Mouse (Mus musculus) adrenal gland, postnatal 36 days (tissue): ENCODE data around the gene Hist1h3g. TPM values are rescaled to one million over a fixed set of nuclear protein-coding genes. Genes with fewer than 3 reads are reported as not detected.
"Not testable (repeated sequence)": the region's sequence is repeated elsewhere in the genome, so short reads cannot be mapped to it uniquely, and the experiment has no call there.

Source experiments
- DNase-seq, 2 experiments: peaks; one replicate each; pipeline ENCODE4 v3.0.0; 2021; ENCODE audit warnings: mixed read lengths in 1 of 2
- total RNA-seq, 2 experiments: library from RNA; stranded (reverse); gene quantifications; 2 replicates each; pipeline ENCODE4 v1.2.3; 2021

The Hist1h3g gene
- total RNA-seq, 2 experiments from 2014 or later = 13.9 to 17.7 TPM

DNA sequence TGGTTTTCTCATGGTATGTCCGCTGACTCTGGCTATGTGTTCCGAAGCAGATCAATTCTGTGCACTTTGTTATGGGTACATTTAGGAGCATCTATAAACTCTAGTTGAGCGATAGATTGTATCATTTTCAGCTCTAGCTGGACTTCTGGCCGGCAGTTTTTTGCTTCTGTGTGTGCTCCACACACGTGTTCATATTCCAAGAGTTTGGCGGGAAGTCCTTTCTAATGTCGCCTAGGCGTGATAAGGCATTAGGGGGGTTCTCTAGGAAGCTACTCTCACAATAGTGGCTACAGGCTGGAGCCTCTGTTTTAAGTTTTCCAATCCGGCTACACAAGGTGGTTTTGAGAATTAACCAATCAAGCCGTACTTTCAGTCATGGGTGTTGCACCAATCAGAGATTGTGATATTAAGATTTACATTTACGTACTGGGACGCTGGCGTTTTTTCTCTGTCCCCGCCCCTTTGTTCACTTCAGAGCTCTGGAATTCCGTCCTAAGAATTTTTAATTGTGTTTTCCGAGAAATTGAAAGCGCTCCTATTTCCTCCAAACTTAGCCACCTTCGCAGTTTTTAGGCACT lies 20.7 kb downstream of the Hist1h3g start:
- DNase-seq = peak; percentile 45 to 61

DNA sequence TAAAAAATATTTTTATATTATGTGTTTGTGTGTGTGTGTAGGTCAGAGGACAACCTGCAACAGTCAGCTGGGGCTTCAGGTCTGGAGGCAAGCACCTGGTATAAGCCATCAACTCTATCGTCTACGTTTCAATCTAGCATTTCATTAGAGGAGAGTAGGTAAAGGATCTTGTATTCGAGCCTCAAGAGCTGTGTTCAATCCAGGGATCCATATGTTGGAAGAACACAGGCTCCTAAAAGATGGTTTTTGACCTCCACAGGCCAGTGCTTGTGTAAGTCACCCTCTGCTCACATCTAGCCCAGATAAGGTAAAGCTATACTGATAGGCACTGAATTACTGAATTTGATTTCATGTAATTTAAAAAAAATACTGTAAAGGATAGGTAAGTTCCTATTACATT lies 21.7 kb downstream of the Hist1h3g start:
- DNase-seq = no peak

DNA sequence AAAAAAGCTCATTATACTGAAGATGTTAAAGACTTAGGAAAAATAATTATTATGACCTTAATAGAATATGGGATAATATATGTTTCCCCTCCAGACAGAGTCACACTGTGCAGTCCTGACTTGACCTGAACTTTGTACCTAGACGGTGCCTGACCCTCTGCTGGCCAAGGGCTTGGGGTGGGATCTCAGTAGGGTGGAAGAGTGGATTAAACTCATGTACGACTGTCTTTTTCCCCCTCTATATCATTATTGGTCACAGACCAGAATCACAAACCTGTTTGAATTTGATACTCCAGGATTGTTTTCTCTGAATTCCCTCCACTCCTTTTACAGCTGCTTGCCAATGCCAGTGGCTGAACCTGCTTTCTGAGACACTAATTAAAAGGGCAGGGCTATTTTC lies 25.5 kb downstream of the Hist1h3g start:
- not testable (repeated sequence) for DNase-seq

DNA sequence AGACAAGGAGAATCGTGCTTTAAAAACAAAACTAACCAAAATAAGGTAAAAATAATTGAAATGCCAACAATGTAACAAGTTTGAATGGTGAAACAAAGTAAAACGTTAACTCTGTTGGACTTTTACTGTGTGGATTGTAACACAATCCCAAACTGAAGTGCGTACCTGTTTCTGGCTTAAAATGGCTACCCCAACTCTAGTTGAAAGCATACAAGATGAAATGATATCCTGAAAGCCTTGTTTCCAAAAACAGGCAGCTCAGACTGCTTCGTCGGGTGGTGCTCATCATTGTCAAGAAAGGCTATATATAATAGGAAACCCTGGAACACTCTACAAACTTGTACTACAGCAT lies 26.3 kb downstream of the Hist1h3g start:
- not testable (repeated sequence) for DNase-seq

DNA sequence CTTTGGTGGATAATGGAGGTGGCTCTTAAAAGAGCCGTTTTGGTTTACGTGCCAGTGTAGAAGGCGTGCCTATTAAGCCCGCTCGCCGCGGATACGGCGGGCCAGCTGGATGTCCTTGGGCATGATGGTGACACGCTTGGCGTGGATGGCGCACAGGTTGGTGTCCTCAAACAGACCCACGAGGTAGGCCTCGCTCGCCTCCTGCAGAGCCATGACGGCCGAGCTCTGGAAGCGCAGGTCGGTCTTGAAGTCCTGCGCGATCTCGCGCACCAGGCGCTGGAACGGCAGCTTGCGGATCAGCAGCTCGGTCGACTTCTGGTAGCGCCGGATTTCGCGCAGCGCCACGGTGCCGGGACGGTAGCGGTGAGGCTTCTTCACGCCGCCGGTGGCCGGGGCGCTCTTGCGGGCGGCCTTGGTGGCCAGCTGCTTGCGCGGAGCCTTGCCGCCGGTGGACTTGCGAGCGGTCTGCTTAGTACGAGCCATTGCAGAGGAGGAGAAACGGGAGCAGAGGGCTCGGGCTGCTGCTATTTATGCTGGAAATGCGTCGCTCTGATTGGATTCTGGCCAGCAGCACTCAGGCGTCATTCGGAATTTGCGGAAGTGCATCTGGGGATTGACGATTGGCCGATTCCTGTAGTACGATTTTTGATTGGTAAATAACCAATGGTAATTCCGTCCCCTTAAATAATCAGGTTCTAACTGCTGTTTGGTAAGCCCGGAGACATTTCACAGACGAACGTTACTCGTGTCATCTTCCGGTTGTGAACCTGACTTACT lies 26.8 kb downstream of the Hist1h3g start, which contains the start of gene Hist1h3e:
Hist1h3e (minus strand) TSS at position 487 of the 777 bp plus-strand sequence.
- peak; percentile 91 to 92 for DNase-seq

DNA sequence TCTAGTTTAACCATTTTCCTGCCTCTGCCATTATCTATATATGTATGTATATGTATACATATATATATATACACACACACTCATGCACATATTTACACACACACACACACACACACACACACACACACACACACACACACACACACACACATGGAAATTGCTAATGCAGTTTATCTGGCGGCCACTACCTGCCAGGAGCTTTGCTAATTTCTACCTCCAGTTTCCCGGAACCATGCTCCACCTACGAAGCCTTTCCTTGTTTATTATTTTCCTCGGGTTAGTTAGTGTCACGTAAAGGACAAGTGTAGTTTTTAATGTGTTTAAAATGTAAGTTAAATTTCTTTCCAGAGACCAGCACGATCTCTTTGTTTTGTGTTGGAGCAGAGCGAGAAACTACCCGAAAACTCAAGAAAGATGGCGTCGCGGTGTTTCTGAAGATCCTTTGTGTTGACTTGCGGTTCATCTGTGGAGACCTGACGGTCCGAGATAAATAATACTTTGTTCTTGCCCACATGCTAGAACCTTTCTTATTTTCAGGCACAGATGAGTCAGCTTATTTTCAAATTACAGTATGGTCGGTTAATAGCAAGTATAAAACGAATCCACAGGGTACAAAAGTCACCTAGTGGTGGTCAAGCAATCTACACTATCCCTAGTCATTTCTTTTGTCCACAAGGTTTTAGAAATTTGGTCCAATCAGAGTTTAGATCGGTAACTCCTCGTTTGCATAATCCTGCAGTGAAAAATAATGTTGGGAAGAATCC lies 27.7 kb downstream of the Hist1h3g start:
- DNase-seq = no peak

DNA sequence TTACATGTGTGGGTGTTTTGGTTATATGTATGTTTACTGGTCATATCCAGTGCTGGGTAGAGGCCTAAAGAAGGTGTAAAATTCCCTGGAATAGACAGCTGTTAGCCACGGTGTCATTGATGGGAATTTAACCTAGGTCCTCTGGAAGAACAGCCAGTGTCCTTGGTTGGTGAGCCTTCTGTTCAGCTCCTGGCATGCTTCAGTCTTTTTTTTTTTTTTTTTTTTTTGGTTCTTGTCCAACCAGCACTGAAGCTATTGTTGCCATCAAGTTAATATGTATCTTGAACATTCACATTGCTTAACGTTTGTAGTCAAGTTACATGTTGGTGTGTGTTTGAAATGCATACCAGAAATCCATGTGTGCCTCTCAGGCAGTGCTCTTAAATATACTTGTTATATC lies 29.3 kb downstream of the Hist1h3g start:
- no peak for DNase-seq

DNA sequence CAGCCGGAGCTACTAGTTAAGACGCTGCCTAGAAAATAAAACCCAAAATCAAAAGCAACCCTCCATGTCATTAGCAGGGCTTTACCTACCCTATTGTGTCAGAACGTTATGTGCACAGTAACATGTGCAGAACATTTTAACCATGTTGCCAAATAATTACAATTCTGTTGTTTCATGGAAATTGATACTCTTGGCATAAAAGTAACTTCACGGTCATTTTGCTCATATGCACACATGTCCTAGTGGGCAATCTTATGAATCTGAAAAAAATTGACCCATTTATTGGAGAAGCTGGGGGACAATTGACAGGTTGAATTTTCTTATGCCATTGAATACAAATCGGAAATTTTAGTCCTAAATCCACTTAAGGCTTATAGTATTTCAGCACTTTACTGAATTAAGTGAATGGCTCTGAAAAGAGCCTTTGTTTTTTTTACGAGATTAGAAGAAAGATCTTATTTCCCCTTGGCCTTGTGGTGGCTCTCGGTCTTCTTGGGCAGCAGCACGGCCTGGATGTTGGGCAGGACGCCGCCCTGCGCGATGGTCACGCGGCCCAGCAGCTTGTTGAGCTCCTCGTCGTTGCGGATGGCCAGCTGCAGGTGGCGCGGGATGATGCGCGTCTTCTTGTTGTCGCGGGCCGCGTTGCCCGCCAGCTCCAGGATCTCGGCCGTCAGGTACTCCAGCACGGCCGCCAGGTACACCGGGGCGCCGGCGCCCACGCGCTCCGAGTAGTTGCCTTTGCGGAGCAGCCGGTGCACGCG lies 35.2 kb downstream of the Hist1h3g start:
- not testable (repeated sequence) for DNase-seq

DNA sequence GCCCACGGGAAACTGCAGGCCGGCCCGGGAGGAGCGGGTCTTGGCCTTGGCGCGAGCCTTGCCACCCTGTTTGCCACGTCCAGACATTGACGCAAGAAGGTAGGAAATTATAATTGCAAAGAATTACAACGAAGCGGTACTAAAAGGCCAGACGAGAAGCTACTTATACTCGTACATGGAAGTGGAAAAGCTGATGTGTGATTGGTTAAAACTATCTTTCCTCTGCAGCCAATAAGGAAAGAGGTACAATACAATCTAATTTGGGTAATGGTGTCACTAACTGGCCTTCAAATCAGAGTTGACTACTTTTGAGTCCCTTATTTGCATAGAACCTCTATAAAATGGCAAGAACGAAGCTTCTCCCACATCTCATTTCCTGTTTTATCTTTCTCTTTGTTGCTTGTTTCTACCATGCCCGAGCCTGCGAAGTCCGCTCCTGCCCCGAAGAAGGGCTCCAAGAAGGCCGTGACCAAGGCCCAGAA lies 35.8 kb downstream of the Hist1h3g start, which contains the start of the genes Hist1h2ae and Hist1h2bg:
Hist1h2ae (minus strand) TSS at position 199 of the 482 bp plus-strand sequence.
Hist1h2bg (plus strand) TSS at position 375 of the 482 bp plus-strand sequence.
- DNase-seq = peak; percentile 53

DNA sequence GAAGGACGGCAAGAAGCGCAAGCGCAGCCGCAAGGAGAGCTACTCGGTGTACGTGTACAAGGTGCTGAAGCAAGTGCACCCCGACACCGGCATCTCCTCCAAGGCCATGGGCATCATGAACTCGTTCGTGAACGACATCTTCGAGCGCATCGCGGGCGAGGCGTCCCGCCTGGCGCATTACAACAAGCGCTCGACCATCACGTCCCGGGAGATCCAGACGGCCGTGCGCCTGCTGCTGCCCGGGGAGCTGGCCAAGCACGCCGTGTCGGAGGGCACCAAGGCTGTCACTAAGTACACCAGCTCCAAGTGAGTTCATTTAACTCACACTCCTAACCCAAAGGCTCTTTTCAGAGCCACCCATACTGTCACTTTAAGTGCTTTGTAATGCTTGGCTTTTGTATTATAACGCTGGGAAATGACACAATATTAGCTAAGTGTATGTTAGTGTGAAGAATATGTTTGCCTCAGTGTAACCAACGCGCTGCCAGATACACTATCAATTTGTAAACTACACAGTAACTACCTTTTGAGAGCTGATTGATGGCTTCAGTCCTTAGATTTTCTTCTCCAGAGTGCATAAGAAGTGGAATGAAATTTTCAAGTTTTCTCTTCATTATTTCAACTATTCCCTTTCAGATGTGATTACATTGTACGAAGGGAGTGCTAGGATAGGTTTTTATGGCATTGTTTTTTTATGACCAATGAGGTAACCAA lies 36.4 kb downstream of the Hist1h3g start:
- DNase-seq = not testable (repeated sequence)

DNA sequence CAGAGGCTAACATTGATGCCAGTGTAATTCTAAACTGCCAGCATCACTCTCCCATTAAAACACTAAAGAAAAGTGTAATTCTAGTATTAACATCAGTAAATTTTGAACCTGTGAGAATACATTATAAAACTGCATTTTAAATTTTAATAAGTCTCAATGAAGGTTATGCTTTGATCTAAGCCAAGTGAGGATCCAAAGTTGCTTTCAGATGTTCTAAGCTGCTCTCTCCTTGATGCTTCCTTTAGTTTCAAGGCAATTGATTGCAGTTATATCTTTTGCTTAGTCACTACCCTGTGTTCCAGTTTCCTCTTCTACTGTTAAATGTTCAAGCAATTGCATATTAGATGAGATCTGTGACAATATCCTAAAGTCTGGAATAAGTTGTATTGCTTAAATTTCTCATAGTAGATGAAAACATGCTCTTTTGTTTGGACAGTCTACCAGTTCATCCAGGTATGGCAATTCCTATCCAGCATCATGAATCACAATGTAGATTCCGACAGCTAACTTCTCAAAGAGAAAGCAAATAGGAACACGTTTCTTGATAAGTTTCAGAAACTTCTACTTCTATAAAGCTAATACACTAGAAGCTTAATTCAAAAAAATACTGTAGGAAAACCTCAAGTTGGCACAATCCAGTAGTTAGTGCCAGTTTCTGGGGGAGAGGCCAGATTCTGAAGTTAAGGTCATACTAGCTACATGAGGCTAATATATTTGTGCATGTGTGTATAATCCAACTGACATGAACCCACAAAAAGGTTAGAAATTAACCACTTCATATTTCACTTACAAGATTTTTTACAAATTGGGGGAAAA lies 37.2 kb downstream of the Hist1h3g start:
- no peak for DNase-seq

DNA sequence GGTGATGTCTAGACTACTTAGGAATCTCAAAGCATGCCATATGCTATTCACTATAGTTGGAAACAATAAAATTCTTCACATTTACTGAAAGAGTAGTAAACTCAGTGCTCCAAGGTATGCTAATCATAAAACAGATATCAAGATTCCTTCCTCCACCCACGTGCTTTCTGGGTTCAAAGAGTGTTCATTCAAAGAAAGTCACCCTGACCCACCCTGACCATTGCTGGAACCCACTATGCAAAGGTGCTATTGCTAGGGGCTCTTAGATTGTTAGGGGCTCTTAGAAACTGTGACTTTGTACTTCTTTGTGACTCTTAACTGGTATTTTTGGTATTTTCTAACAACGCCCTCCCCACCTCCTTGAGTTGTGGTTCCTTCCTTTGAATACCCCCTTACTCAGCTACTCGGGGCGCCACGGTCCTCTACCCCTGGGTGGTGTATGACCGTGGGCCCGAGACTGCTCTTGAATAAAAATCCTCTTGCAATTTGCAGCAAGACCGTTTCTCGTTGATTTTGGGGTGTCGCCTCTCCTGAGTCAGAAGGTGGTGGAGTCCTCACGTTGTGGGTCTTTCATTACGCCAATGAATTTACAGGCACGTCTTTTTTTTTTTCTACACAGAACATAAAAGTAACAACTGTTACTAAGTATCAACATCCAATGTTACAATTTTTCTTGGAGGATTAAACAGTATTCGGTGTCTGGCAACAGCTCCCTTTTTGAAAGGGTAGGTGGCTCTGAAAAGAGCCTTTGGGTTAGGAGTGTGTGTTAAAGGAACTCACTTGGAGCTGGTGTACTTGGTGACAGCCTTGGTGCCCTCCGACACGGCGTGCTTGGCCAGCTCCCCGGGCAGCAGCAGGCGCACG lies 38.0 kb downstream of the Hist1h3g start:
- not testable (repeated sequence) for DNase-seq

DNA sequence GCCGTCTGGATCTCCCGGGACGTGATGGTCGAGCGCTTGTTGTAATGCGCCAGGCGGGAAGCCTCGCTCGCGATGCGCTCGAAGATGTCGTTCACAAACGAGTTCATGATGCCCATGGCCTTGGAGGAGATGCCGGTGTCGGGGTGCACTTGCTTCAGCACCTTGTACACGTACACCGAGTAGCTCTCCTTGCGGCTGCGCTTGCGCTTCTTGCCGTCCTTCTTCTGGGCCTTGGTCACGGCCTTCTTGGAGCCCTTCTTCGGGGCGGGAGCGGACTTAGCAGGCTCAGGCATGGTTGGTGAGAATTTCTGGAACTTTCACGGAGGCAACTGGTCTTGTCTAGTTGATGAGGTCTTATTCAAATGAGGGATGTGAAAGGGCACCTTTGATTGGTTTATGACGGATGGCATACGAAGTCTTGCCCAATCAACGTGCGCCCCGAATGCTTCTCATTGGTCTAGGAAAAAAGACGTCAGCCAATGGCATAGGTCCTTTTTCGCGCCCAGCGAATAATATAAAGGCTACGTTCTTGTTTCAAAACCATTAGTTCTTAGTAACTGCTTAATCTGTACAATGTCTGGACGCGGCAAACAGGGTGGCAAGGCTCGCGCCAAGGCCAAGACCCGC lies 38.8 kb downstream of the Hist1h3g start, which contains the start of the genes Hist1h2bf and Hist1h2ad:
Hist1h2bf (minus strand) TSS at position 299 of the 627 bp plus-strand sequence.
Hist1h2ad (plus strand) TSS at position 484 of the 627 bp plus-strand sequence.
- DNase-seq = peak; percentile 78 to 83

DNA sequence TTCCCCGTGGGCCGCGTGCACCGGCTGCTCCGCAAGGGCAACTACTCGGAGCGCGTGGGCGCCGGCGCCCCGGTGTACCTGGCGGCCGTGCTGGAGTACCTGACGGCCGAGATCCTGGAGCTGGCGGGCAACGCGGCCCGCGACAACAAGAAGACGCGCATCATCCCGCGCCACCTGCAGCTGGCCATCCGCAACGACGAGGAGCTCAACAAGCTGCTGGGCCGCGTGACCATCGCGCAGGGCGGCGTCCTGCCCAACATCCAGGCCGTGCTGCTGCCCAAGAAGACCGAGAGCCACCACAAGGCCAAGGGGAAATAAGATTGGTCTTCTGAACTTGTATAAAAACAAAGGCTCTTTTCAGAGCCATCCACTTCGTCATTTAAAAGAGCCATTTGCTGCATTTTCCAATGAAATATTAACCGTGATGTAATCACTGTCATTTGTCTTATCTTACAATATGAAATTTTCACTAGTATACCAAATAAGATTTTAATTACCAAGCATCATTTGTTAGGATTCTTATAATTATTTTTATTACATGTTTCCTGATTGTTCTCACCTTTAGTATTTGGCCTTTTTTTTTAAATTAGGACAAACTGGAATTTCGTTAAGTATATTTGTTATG lies 39.4 kb downstream of the Hist1h3g start:
- DNase-seq = not testable (repeated sequence)

DNA sequence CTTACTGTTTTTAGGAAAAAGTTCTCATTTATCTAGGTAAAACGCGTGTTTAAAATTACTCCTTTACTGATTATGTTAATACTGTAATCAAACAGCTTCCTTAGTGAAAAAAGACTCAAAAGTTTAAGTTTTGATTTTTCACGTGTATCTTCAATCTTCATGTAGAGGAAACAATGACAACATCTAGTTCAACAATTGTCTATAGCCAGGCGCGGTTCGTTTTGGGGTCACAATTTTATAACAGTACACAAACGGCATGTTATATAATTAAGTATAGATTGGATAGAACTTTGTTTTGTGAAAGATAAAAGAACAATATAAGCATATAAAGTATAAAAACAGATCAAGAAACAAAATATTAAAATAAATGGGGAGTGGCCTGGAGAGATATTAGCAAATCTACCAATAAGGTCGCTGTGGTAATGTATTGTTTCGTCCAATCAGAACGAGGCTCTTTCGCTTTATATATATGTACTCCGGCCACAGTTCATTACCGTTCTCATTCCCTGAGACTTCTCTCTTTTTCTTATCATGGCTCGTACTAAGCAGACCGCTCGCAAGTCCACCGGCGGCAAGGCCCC lies 40.1 kb downstream of the Hist1h3g start, which contains the start of gene Hist1h3d:
Hist1h3d (plus strand) TSS at position 493 of the 581 bp plus-strand sequence.
- no peak for DNase-seq

DNA sequence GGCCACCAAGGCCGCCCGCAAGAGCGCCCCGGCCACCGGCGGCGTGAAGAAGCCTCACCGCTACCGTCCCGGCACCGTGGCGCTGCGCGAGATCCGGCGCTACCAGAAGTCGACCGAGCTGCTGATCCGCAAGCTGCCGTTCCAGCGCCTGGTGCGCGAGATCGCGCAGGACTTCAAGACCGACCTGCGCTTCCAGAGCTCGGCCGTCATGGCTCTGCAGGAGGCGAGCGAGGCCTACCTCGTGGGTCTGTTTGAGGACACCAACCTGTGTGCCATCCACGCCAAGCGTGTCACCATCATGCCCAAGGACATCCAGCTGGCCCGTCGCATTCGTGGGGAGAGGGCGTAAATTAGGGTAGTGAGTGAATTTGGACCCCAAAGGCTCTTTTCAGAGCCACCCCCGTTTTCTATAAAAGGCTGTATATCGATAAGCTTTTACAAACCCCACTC lies 40.7 kb downstream of the Hist1h3g start:
- not testable (repeated sequence) for DNase-seq

DNA sequence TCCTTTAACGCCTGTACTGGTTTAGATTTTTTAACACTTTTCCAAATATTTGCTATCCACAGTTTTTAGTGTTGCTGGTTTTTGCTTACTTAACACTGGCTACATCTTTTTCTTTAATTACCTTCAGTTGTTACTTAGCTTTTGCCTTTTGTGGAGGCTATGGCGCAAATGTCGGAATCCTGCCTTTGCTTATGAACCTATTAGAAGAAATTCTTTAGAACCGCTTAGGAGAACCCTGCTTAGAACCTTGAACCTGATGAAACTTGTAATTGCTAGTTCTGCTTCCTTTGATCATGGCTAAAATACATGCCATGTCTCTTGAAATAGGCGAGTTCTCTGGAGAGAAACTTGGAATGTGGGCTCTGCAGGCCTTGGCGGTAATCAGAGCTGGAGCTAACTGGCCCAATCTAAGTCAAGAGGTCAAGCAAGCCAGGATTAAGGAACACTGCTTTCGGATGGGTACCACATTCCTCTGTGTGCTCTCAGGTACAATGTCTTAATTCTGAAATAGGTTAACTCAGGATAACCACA lies 41.2 kb downstream of the Hist1h3g start:
- no peak for DNase-seq
